Mouse (Mus musculus): ENCODE results near the gene Crybg1.

The Crybg1 gene

GRCm38 (mm10) chr10:44148337-44149317, at the start of gene Crybg1:
TSS of gene Crybg1 (minus strand) at chr10:44148853.
- ATAC-seq (ENCODE audit: low TSS enrichment), result peak; percentile 55

DNA sequence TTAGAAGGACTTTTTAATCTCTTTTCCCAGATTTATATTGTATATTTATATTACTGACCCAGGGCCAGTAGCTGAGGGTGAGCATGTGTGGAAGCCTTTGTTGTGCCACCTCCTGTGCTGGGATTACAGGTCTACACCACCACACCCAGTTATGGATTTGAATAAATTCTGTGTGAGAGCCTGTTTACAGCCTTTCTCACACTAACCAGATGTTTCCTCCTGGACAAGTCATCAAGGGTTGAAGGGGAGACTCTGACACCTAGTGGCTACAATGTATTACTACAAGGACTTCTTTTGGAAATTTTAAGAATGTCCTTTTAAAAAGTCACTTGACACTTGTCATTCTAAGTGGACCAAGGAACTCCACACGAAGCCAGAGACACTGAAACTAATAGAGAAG, 28.7 kb upstream of the Crybg1 start:
- ATAC-seq (ENCODE audit: low TSS enrichment), result peak; percentile 62; the same call in 1 of the 2 replicates

DNA sequence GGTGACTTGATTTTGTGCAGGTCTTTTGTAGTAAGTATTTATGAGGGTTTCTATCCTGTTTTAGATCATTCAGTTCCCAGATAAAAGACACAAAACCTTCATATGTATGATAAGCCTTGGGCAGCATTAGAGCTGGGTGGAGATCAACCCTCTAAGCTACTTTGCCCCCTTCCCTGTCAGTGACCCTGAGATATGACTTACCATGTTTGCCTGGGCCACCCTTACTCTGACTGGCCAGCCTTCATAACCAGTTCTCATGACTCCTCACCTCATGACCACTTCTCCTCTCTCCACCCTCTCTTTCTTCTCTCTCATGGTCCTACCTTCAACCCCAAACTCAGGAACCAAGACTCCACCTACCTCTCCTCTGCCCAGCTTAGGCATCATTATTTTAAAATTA, 27.9 kb upstream of the Crybg1 start:
- no peak for ATAC-seq (ENCODE audit: low TSS enrichment)

GRCm38 (mm10) chr10:44176120-44176519, 27.5 kb upstream of the Crybg1 start:
- ATAC-seq (ENCODE audit: low TSS enrichment), result no peak

- no peak for ATAC-seq (ENCODE audit: low TSS enrichment)
Measured at GRCm38 (mm10) chr10:44170145-44170544, 21.5 kb upstream of the Crybg1 start.

GRCm38 (mm10) chr10:44167061-44167460, 18.4 kb upstream of the Crybg1 start:
- no peak for ATAC-seq (ENCODE audit: low TSS enrichment)

DNA sequence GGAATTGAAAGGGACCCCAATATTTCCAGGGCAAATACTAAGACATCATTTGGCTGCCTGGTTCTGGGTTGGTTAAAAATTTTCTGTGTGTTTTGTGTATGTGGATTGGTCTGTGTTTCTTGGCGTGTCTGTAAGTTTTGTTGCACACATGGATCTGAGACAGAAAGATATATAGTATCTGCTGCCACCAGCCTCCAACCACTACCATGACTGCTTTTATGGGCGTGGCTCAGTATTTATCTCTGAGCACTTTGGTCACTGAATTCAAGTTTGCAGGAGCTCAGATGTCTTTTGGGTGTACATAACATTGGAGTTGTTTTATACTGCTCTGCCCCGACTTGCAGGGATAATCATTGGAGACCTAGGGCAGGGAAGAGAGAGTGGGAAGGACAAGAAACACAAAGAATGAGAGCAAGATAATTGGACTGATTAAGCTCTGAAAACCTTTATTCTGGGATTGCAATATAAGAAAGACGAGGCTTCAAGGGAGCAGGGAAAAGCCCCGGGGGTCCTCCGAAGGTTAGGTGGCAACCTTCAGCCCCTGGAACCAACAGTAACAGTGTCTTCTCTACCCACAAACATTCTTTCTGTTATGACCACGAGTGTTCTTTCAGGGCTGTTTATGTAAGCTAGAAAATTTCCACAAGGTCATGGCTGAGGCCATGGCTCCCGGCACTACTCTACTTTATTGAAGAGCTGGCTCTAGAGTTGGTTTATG, 15.8 kb upstream of the Crybg1 start:
- no peak for ATAC-seq (ENCODE audit: low TSS enrichment)

GRCm38 (mm10) chr10:44163028-44163427, 14.4 kb upstream of the Crybg1 start:
- ATAC-seq (ENCODE audit: low TSS enrichment), result peak; percentile 64

DNA sequence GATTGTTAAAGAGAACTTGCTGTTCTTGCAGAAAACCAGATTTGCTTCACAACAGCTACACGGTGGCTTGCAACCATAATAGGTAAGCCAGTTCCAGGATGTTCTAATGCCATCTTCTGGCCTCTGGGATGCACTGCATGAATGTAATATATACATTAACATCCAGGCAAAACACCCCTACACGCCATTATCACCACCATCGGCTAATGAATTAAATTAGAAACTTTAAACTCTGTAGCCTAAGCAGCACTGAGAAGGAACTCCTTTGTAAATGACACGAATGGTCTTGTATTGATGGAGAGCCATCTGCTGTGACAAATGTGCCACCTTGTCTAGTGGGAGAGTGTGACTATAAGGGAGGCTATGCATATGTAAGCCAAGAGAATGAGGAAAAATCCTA, 11.5 kb upstream of the Crybg1 start:
- peak; percentile 85 for ATAC-seq (ENCODE audit: low TSS enrichment)

- no peak for ATAC-seq (ENCODE audit: low TSS enrichment)
Measured at GRCm38 (mm10) chr10:44157489-44157888, 8.8 kb upstream of the Crybg1 start.

DNA sequence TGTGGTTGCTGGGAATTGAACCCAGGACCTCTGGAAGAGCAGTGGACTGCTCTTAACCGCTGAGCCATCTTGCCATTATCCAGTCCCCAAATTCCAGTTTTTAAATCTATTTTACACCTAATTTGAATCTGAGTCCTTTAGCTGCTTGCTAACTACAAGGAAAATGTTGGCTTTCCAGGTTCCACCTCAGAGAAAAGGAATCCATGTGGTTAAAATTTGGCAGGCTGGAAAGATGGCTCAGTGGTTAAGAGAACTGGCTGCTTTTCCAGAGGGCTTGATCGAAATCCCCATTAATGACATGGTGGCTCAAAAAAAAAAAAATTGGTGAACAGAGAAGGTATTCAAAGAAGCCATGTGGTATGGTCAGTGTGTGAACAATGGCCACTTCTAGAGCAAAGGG, 1.8 kb upstream of the Crybg1 start:
- no peak for ATAC-seq (ENCODE audit: low TSS enrichment)

- no peak for ATAC-seq (ENCODE audit: low TSS enrichment)
Measured at GRCm38 (mm10) chr10:44143401-44143800, 5.3 kb downstream of the Crybg1 start.

DNA sequence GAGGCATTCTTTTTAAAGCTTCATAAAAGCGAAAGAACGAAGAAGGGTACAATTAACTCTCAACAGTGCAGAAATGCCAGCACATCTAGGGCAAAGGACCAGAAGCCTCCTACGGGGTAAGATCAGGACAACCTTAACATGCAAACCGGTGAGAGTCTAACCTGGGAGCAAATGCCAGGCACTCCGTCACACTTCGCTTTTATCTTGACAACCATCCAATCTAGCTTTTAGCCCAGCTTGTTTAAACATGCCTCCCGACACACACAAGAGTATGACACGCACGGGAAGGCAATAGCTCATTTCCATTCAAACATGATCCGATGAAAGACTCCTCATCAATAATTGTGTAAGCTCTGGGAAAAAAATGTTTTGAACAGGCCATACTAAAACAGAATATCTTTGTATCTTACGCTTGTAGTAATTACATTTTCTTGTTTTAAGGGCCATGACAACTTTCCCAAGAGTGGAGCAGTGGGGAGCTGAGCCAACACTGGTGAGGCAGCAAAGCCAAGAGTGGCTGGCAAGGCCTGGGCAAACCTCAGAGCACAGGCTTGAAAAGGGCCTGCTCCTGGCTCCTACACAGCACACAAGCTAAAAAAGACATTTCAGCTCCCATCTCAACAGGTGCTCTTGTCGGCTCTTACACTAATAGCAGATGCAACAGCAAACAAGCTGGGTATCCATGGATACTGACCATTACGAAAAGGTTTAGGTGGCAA, 10.4 kb downstream of the Crybg1 start:
- ATAC-seq (ENCODE audit: low TSS enrichment), result no peak

- no peak for ATAC-seq (ENCODE audit: low TSS enrichment)
Measured at GRCm38 (mm10) chr10:44126047-44126446, 22.6 kb downstream of the Crybg1 start.

DNA sequence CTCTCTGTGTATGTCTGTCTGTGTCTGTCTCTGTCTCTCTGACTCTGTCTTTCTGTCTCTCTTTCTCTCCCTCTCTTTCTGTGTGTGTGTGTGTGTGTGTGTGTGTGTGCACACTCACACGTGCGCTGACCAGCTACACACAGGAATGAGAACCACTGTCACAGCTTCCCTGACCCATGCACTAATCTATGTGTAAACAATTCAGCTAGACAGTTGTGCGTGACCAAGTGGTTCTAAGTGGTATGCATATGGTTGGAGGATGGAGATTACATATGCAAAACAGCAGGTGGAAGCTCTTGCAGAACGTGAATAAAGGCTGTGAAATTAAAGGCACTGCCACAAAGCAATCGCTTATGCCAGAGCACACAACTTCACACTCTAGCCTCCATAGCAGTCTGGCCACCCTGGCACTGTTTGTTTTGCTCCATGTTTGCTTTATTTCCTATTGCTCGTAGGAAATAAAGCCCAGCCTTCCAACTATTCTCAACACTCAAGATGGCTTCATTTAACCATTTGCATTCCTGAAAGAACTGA, 24.2 kb downstream of the Crybg1 start:
- no peak; the same call in 1 of the 2 replicates for ATAC-seq (ENCODE audit: low TSS enrichment)

DNA sequence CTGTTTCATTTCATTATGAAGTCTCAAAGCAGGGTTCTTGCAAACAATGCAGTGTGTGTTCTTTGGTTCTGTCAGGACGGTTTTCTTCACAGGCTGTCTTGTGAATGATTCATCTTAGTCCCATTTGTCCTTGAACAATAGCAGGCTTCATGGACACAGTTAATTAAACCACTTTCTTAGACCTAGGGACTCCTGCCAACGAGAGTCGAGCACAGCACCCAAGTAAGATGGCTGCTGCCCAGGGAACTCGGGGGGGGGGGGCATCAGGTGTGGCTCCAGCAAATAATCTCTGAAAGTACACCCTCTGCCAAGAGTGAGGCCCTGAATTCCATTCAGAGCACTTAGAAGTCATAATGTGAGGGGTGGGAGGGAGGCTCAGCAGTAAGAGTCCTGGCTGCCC, 30.0 kb downstream of the Crybg1 start:
- ATAC-seq (ENCODE audit: low TSS enrichment), result no peak

DNA sequence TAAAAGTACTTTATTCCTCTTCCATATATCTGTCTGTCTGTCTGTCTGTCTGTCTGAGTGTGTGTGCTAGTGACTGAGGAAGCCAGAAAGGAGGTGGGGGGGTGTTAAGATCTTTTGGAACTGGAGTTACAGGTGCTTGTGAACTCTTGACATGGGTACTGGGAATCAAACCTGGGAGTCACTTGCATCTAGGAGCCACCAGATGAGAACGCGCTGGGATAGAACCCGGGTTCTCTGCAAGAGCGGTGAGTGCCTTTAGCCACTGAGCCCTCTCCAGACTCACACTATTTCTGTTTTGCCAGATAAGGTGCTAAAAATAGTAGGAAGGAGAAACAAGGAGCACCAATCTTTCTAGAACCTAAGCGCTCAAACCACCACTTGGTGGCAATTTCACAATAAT, 31.9 kb downstream of the Crybg1 start:
- ATAC-seq (ENCODE audit: low TSS enrichment), result no peak

- ATAC-seq (ENCODE audit: low TSS enrichment), result no peak
Measured at GRCm38 (mm10) chr10:44114611-44115010, 34.0 kb downstream of the Crybg1 start.

GRCm38 (mm10) chr10:44112005-44112675, 36.5 kb downstream of the Crybg1 start:
- no peak for ATAC-seq (ENCODE audit: low TSS enrichment)

- ATAC-seq (ENCODE audit: low TSS enrichment), result no peak
Measured at GRCm38 (mm10) chr10:44111168-44111567, 37.5 kb downstream of the Crybg1 start.

- ATAC-seq (ENCODE audit: low TSS enrichment), result no peak
Measured at GRCm38 (mm10) chr10:44110460-44110859, 38.2 kb downstream of the Crybg1 start.

All from frontal cortex, adult (tissue).